Mouse (Mus musculus) kidney, adult 11 months (tissue): ENCODE results near the gene Bbs9.
A peak's percentile ranks its signal among the peaks of the same experiment; 100 is the strongest.
"Not testable (repeated sequence)": the region's sequence is repeated elsewhere in the genome, so short reads cannot be mapped to it uniquely, and the experiment has no call there.

ENCODE experiments used
- DNase-seq: peaks from one replicate; pipeline ENCODE4 v3.0.0; 2022

Gene Bbs9

DNA sequence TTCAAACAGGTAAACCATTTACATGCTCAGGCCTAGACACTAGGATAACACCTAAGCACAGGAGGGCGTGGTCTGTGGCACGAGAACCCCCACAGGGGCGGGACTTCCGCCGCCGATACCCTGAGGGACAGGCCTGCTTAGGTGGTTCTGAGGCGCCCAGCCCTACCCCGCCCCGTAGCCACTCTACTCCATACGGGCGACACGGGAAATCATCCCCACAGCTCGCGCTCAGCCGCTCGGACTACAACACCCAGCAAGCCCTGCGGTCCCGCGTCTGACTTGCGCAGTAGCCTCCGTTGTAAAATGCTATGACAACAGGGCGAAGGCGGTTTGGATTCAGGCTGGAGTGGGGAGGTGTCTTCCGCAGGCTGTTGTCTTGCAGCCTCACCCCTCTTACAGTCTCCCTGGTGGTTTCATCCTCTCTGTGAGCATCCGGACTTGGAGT, at the start of gene Bbs9:
Gene Bbs9 (plus strand): TSS at position 292 of the 445 bp plus-strand sequence.
- peak; percentile 97 for DNase-seq

DNA sequence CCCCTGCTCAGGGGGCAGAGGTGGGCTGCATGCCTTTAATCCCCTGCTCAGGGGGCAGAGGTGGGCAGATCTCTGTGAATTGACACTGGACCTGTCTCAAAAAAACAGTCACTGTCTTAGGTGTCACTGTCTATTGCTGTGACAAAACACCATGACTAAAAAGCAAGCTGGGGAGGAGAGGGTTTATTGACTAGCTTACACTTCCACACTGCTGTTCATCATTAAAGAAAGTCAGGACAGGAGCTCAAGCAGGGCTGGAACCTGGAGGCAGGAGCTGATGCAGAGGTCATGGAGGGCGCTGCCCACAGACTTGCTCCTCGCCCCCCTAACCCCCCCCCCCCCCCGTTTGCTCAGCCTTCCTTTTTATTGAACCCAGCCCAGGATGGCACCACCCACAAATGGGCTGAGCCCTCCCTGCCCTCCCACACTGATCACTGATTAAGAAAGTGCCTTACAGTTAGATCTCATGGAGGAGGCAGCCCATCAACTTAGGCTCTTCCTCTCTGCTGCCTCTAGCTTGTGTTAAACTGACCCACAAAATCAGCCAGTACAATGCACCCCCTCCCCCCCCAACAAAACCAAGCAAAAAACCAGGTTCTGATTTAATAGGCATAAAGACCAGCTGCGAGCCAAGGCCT, 47.4 kb upstream of the Bbs9 start:
- no peak for DNase-seq

DNA sequence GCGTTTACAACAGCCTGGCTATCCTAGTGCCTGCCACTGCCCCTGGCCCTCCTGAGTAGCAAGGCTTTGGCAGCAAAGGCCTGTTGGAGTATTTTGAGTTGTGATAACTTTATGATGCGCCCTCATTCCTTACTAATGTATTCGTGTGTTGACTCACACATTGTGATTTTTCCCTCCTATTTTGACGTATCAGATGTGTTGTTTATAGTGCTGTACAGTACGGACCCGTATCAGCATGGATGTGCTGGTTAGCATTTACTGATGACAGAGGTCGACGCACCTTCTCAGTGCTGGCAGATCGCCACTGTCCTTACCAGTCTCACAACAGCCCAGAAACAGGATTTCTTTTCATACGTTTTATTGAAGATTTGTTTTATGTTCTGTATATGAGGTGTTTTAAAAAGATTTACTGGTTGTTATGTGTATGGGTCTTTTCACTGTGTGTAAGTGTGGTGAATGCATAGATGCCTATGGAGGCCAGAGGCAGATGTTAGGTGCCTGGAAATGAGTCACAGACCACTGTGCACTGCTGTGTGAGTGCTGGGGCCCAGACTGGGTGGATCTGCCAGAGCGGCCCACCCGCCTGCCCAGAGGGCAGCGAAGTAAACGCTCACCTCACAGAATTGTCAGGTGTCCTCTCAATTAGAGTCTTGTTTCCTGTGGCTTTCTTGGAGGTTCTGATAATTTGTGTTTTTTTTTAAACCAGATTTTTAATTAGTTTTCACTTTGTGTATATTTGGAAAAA, 46.7 kb upstream of the Bbs9 start:
- DNase-seq = no peak

DNA sequence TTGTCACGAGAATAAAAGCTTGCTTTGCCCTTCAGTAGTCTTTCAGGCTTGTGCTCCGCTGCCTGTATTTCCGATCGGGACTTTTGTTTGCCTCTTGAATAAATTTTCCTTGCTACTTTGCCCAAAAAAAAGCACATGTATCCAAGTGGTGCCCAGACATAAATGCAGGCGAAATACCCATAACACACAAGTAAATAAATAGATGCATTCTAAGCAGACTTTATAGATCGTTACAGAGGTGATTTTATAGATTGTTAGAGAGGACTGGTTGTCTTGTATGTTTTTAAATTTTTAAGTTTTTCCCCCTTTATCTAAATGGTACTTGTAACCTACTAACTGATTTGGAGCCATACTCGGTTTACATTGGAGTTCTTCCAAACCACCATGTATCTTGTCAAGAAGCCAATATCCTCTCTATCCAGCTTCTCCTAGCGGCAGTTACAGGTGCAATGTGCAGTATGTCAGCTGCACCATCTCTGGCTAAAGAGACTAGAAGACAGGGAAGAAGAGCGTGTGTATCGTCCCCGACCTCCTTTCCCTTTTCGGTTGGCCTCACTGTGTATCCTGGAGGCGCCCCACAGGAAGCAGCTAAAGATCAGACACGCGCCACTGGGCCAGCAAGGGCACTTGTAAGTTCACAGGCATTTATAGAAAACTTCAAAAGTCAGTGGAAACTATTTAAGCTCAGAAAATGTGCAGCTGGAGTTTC, 45.8 kb upstream of the Bbs9 start:
- peak; percentile 26 for DNase-seq

DNA sequence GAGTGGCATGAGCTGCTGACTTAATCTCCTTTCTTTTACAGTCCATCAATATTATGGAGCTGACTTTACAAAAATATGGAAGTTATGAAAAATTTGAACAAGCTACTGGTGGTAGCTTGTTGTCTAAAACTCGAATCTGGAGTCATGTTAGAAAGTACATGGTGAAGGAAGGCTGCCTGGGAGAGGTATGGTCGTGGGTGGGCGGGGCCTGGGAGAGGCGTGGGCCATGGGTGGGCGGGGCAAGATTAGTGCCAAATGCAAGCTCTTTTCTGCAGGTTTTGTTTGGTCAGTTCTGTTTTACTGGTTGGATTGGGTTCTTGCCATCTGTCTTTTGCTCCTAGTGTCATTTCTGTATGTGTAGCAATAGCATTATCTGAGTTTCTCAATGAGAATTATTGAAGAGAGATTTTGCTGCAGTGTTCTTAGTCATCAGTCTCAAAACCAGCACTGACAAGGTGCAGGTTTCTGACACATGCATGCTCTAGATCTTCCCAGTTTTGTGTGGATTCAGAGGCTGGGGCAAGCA, 45.1 kb upstream of the Bbs9 start:
- DNase-seq = no peak

DNA sequence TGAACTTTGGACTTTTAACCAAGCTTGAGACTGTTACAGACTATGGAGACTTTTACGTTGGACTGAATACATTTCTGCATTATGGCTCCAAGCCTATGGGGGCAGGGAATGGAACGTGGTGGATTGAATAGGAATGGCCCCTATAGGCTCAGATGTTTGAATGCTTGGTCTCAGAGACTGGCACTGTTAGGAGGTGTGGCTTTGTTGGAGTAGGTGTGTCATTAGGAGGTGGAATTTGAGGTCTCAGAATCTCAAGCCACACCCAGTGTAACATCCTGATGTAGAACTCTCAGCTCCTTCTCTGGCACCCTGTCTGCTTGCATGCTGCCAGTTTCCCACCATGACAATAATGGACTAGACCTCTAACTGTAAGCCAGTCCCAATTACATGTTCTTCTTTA, 42.3 kb upstream of the Bbs9 start:
- DNase-seq = no peak

DNA sequence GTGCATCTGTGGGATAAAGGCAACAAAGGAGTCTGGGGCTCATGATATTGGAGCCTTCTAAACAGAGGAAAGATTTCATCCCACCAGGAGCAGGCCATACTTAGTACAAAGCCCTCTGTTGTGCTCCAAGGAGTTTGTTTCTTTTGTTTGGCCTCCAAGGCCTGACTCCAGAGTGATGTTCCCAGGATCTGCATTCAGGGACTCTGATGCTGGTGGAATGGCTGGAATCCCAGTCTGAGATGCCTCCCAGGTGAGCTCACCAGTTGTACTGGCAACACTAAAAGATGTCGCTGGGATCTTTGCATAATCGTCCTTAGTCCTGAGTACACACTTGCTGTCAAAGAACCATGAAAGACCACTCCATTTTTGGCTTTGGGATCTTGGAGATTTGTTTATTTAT, 41.4 kb upstream of the Bbs9 start:
- no peak for DNase-seq

DNA sequence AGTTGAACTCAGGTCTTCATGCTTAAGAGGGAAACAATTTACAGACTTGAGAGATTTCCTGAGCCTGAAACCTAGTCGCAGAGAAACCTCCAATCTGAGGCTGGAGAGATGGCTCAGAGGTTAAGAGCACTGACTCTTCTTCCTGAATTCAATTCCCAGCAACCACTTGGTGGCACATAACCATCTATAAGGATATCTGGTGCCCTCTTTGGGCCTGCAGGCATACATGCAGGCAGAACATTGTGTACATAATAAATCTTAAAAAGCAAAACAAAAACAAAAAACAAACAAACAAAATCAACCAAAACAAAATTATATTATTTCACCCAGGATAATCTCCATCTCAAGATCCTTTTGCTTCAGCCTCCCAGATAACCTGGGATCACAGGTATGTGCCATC, 36.7 kb upstream of the Bbs9 start:
- DNase-seq = no peak

DNA sequence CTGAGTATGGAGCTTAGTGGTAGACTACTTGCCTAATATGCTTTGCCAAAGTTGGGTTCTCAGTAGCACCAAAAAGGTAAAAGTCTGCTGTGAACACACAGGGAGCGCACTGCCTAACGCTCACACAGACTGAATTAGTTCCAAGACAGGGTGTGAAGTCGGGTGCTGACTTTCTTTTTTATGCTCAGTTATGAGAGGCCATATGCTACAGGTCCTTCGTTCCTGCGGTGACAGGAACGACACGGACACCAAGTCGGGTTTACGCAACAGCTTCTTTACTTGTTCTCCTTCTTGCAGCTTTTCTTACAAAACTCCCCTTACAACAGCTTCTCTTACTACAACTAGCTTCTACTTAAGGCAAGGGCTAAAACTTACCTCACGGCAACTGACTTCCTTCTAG, 32.4 kb upstream of the Bbs9 start:
- DNase-seq = no peak

DNA sequence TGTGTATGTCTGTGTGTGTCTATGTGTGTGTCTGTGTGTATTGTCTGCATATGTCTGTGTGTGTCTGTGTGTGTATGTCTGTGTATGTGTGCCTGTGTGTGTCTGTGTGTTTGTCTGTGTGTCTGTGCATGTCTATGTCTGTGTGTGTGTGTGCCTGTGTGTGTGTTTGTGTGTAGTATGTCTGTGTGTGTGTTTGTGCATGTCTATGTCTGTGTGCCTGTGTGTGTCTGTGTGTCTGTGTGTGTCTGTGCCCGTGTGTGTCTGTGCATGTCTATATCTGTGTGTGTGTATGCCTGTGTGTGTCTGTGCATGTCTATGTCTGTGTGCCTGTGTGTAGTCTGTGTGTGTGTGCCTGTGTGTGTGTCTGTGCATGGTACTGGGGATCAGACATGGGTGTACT, 30.4 kb upstream of the Bbs9 start:
- no peak for DNase-seq

DNA sequence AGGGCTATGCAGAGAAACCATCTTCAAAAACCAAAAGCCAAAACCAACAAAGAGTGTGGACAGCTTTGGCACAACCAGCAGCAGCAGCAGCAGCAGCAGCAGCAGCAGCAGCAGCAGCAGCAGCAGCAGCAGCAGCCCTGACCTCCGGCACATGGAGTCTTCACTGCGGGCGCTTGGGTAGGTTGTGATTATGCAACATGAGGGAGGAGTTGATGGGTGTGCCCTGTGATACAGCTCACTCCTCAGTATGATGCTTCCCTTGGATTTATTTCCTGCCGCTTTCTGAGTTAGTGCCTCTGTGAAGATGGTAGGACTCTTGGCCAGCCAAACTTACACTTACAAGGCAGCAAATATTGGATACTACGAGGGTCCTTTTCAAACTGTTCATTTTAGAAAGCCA, 28.3 kb upstream of the Bbs9 start:
- no peak for DNase-seq

DNA sequence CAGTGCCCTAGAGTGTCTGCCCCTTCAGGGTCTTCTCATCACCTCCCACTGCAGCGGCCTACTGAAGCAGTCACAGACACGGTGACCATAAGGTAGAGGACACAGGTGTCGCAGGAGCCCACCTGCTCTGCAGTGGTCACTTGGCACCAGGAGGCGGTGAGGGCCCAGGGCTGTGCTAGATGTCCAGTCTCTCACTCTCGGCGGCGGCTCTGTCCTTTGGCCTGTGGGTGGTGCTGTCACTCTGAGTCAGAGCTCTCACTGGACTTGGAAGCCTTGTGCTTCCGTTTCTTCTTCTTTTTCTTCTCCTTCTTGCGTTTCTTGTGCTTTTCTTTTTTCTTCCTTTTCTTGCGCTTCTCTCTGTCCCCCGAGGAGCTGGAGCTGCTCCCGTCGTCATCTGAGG, 27.1 kb upstream of the Bbs9 start:
- no peak for DNase-seq

DNA sequence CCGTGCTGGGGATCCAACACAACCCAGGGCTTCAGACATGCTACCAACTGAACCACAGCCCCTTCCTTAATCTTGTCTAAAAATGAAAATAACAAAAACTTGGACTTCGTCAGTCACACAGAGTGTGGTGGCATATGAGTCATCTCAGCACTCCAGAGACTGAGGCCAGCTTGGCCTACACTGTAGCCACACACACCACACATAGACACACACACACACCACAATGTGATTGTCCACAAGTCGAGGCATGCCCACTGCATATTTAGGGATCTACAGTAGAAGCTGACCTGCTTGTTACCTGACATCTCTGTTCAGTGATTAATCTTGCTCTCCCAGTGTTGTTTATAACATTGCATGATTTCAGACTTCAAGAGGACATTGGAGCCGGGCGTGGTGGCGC, 26.3 kb upstream of the Bbs9 start:
- no peak for DNase-seq

DNA sequence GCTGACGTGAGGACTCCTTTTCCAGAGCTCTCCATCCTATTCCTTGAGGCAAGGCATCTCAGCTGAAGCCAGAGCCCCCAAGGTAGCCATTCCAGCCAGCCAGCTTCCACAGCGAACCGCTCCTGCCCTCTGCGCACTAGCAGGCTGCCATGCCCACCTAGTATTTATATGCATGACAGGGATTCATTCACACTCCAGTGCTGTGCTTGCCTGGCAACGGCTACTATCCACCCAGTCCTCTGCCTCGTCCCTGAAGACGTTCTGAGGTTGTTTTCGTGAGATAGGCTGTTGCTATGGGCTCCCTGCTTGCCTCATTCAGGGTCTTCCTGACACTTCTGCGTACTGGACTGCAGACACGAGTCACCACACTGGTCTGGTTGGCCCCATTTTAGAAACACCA, 22.8 kb upstream of the Bbs9 start:
- DNase-seq = no peak

DNA sequence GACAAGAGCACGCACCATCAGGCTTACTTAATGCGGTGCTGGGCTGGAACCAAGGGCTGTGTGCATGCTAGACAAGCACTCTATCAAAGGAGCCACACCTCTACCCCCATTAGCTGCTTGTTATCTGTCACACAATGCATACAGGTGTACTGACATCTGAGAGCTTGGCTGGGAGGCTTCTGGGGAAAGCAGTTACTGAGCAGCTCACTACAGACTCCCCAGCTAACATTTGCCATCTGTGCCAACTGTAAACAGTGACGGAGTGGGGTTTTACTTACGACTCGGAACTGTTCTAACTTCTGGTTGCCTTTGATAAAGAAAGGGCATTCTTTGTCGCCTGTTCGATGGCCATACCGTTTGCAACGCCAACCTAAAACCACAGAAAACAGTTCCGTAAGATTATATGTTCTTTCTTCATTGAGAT, 22.0 kb upstream of the Bbs9 start:
- DNase-seq = no peak

DNA sequence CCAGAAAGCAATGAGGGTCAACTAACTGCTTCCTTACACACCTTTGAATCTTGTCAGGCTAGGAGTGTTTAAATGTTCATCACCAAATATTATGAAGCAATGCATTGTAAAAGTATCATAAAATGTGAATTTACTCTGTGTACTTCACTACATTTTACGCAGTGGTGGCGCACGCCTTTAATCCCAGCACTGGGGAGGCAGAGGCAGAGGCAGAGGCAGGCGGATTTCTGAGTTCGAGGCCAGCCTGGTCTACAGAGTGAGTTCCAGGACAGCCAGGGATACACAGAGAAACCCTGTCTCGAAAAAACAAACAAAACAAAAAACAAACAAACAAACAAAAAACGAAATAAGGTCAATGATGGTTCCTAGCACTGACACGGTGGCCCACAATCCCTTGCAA, 21.5 kb upstream of the Bbs9 start, which contains the start of gene Gm17545:
Gene Gm17545 (plus strand): TSS at position 301 of the 400 bp plus-strand sequence.
- DNase-seq = not testable (repeated sequence)

DNA sequence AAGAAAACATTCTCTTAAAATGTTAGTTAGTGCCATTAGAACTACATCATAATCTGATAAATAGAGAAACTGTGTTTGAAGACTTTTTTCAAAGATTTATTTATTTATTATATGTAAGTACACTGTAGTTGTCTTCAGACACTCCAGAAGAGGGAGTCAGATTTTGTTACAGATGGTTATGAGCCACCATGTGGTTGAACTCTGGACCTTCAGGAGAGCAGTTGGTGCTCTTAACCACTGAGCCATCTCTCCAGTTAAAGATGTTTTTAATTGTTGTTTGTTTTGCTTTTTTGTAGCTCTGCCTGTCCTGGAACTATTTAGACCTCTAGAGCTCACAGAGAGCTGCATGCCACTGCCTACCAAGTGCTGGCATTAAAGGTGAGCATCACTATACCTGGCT, 20.5 kb upstream of the Bbs9 start:
- no peak for DNase-seq

DNA sequence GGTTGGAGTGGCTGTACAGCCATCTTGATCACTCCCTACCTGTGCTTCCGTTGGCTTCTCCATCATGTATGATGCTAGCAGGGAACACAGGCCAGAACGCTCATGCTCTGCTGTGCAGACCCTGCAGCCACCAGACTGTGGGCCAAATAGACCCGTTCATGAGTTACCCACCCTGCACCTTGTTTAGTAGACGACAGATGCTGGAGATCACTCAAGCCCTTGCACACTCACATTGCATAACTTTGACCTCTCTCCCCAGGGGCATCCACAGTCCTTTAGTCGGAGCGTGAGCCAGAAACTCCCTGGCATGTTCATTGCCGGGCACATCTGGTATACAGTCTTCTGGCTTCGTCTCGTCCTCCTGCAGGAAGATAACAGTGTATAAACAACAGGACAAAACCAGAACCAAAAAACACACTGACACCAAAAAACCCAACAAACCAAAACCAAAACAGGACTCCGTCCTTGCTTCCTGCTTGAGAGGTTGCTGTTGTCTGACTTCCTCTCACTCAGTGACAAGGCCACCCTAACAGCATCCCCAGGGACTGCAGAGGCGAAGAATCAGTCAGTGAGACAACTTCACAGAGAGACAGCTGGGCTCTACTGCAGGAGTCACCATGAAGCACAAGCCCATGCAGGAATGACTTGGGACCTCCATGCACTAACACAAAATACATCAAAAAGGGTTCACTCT, 18.2 kb upstream of the Bbs9 start:
- DNase-seq = no peak

DNA sequence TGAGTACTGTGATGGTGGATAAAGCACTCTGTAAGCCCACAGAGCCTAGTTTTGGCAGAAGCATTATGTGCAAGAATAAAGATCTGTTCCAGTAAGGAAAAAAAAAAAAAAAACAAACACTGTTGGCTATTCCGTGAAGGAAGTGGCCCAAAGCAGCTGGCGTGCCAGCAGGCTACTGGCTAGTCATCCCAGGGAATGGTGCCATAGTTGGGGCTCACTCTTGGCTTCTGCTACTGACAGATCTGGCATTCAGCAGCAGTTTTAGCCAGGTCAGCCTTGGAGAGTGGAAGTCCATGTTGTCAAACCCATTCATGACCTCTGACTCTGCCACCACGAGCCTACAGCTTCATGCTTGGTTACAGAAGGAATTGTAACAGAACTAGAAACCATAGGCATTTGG, 13.6 kb upstream of the Bbs9 start:
- DNase-seq = no peak

DNA sequence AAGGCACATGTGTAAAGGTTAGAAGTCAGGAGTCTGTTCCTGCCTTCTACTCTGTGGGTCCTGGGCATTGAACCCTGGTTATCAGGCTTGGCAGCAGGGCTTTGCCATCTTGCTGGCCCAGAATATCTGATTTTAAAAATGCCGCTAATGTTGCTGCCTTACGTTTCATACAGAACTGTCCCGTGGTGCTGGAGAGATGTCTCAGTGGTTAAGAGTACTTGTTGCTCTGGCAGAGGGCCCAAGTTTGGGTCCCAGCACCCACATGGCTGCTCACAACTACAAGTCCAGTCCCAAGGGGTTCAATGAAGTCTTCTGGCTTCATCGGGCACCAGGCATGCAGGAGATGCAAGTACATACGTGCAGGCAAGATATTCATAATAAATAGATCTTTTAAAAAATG, 9.3 kb upstream of the Bbs9 start:
- DNase-seq = no peak

DNA sequence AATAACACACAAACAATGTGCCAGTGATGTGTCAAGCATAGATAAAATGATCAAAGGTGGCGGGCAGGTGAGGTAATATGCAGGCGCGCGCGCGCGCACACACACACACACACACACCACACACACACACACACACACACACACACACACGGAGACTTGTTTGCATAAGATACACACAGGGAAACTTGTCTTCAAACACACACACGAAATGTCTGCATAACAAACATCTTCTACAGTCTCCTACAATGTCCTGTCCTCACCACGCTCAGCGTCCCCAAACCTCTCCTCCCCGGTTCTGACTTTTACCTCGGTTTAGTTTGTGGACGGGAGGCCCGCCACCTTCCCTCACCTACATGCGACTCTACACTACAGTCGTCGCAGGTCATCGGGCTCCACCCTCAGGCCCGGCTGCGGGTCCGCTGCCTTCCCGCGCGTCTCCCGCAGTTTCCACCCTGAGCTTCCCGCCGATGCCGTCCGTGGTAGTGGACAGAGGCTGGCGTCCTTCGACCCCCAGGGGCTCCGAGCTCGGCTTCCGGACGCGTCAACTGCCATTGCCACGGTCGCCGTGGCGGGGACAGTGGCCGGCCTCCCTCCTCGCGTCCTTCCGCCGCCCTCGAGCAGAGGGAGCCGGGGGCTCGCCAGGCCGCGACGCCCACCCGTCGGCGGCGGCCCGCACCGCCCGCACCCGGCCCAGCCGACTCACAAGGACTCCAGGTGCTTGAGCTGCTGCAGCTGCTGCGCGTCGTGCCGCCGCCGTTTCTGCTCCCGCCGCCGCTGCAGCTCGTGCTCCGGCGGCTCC, 7.9 kb upstream of the Bbs9 start:
- peak; percentile 36 for DNase-seq

DNA sequence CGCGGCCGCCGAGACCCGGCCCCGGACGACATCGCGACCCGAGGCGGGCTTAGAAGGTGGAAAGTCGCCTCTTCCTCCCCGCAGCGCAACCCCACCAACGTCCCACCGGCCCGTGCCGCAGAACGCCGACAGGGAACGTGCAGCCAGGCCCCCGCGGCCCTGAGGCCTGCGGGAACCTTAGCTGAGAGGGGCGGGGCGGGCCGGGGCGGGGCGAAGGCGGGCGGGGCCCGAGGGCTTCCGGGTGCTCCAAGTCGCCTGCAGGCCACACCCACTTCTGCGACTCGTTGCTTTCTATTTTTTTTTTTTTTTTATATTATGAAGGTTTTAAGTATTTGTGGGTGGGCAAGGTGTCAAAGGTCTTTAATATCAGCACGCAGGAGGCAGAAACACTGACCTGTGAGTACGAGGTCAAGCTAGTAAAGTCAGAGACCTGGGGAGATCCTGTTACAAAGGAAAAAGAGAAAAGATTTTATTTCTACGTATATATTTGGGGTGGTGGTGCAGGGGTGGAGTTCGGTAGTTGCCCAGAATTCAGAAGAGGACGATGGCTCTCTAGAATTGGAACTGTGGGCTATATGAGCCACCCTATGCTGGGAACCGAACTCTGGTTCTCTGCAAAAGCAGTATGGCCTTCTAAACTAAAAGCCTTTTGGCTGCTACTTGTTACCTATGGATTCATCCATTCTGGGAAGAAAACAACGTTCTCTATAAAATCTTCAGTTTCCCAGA, 7.2 kb upstream of the Bbs9 start:
- peak; percentile 31 for DNase-seq
